Mouse (Mus musculus) limb, embryonic 13.5 days (tissue): Measurements from ENCODE around the gene Pkm. TPM values are rescaled to one million over a fixed set of nuclear protein-coding genes. Genes with fewer than 3 reads are reported as not detected.
A peak's percentile ranks its signal among the peaks of the same experiment; 100 is the strongest.

Source experiments
- ATAC-seq: fragments of 200-750 bp; cut with Nextera tagmentation; 2 replicates; pipeline ENCODE4 v1.8.0; 2017; ENCODE audit warnings: low read depth, moderate number of reproducible peaks, moderate TSS enrichment; ENCODE audit not compliant: low FRiP score
- H3K27ac ChIP-seq: fragments of 300-500 bp; sonication (generic); 2 replicates; pipeline ENCODE4 v1.5.1; 2015; ENCODE audit warnings: inconsistent platforms, mild to moderate bottlenecking, moderate library complexity
- H3K27me3 ChIP-seq: fragments of 300-500 bp; sonication (generic); 2 replicates; pipeline ENCODE4 v1.6.1; 2015; ENCODE audit warnings: mild to moderate bottlenecking, inconsistent platforms
- H3K36me3 ChIP-seq: fragments of 300-500 bp; sonication (generic); 2 replicates; pipeline ENCODE4 v1.6.1; 2015; ENCODE audit warnings: inconsistent platforms, mild to moderate bottlenecking, moderate library complexity
- H3K4me1 ChIP-seq: fragments of 300-500 bp; sonication (generic); 2 replicates; pipeline ENCODE4 v1.6.1; 2015; ENCODE audit warnings: inconsistent platforms
- H3K4me2 ChIP-seq: fragments of 300-500 bp; sonication (generic); replicated peaks from 2 replicates; pipeline ENCODE4 v1.6.1; 2015; ENCODE audit warnings: inconsistent platforms, mild to moderate bottlenecking, moderate library complexity
- H3K4me3 ChIP-seq: fragments of 300-500 bp; sonication (generic); 2 replicates; pipeline ENCODE4 v1.5.1; 2015; ENCODE audit warnings: moderate library complexity, mild to moderate bottlenecking, inconsistent platforms
- H3K9ac ChIP-seq: fragments of 300-500 bp; sonication (generic); 2 replicates; pipeline ENCODE4 v1.6.1; 2015; ENCODE audit warnings: mild to moderate bottlenecking, inconsistent platforms
- H3K9me3 ChIP-seq: fragments of 300-500 bp; sonication (generic); 2 replicates; pipeline ENCODE4 v1.6.1; 2016; ENCODE audit warnings: inconsistent platforms
- WGBS: fragments of 180-500 bp; shearing (Covaris S2); methylation state at CpG from one replicate; pipeline ENCODE4 v1.1.7; 2015; 5-methylcytosine and 5-hydroxymethylcytosine counted together
- polyA plus RNA-seq: library from polyadenylated mRNA; unstranded; fragments of >200 nt; fragmentation: Nextera tagmentation; extraction: Ambion mirVana; gene quantifications from 2 replicates; pipeline ENCODE4 v1.2.1, GENCODE M21; 2015

The Pkm gene
- polyA plus RNA-seq, 1 experiment from 2014 or later = 1,327 TPM

GRCm38 (mm10) chr9:59723096-59723657 is 67.0 kb downstream of the Pkm start:
- ATAC-seq = peak; percentile 34
- H3K9ac ChIP-seq = no peak overlapping the region; the same call in 1 of the 2 replicates
- 13% methylated on average over 10 of the region's 10 CpGs for WGBS
- H3K4me1 ChIP-seq = peaks cover 21% of the 10 kb centered on the region
- H3K9me3 ChIP-seq = no peaks in the 10 kb centered on the region
- H3K27me3 ChIP-seq = no peaks in the 10 kb centered on the region
- H3K4me2 ChIP-seq = peak overlapping the region; percentile 58
- peak overlapping the region; percentile 49 for H3K27ac ChIP-seq
- no peaks in the 10 kb centered on the region for H3K36me3 ChIP-seq
- H3K4me3 ChIP-seq = 0 out of 2 replicates have a peak overlapping the region, but pooled peaks have one; percentile 21

- Histone ChIP-seq H3K27ac (peak overlapping the region; percentile 49), H3K4me2 (peak overlapping the region; percentile 58)
- peak; percentile 70 for ATAC-seq
These were observed 67.7 kb downstream of the Pkm start for GRCm38 (mm10) chr9:59723791-59724442.

GRCm38 (mm10) chr9:59725515-59725914 is 69.3 kb downstream of the Pkm start:
- ATAC-seq = no peak
- no peak overlapping the region for H3K4me3 ChIP-seq
- 73% methylated on average over 10 of the region's 10 CpGs for WGBS
- no peaks in the 10 kb centered on the region for H3K36me3 ChIP-seq
- no peak overlapping the region for H3K9ac ChIP-seq
- no peaks in the 10 kb centered on the region for H3K9me3 ChIP-seq
- peaks cover 21% of the 10 kb centered on the region for H3K4me1 ChIP-seq
- no peak overlapping the region for H3K4me2 ChIP-seq
- no peak overlapping the region for H3K27ac ChIP-seq
- no peaks in the 10 kb centered on the region for H3K27me3 ChIP-seq

More at GRCm38 (mm10) chr9:59723791-59724442, 67.7 kb downstream of the Pkm start:
- 41% methylated on average over 8 of the region's 8 CpGs for WGBS
- no peaks in the 10 kb centered on the region for H3K27me3 ChIP-seq
- no peak overlapping the region for H3K4me3 ChIP-seq
- H3K9me3 ChIP-seq = no peaks in the 10 kb centered on the region
- H3K9ac ChIP-seq = no peak overlapping the region
- H3K4me1 ChIP-seq = peaks cover 21% of the 10 kb centered on the region
- H3K36me3 ChIP-seq = no peaks in the 10 kb centered on the region

- WGBS = 80% methylated on average over 11 of the region's 11 CpGs
These were observed 71.6 kb downstream of the Pkm start for GRCm38 (mm10) chr9:59727569-59728286.

More at GRCm38 (mm10) chr9:59727569-59728286, 71.6 kb downstream of the Pkm start:
- H3K9me3 ChIP-seq = no peaks in the 10 kb centered on the region
- no peak; the same call in 1 of the 2 replicates for ATAC-seq
- no peak overlapping the region for H3K9ac ChIP-seq
- H3K27ac ChIP-seq = no peak overlapping the region
- peaks cover 21% of the 10 kb centered on the region for H3K4me1 ChIP-seq
- no peaks in the 10 kb centered on the region for H3K36me3 ChIP-seq
- no peak overlapping the region for H3K4me2 ChIP-seq
- H3K27me3 ChIP-seq = no peaks in the 10 kb centered on the region
- no peak overlapping the region for H3K4me3 ChIP-seq

Other genes with a start within 250 kb of the Pkm start
- 19.0 and 19.2 TPM in 2 replicates for gene Arih1, start 169.8 kb upstream of the Pkm start, polyA plus RNA-seq
- 73.2 and 76.8 TPM in 2 replicates for gene Hexa, start 116.8 kb upstream of the Pkm start, polyA plus RNA-seq
- 0.18 and 0.29 TPM in 2 replicates for gene Tmem202, start 116.5 kb upstream of the Pkm start, polyA plus RNA-seq
- 0.08 and 0.36 TPM in 2 replicates for gene Celf6, start 78.5 kb upstream of the Pkm start, polyA plus RNA-seq
- gene Parp6, start 39.1 kb upstream of the Pkm start, polyA plus RNA-seq = 31.5 TPM in 2 replicates
- gene Gramd2, start 23.8 kb downstream of the Pkm start, polyA plus RNA-seq = 1.0 TPM in 2 replicates
- gene Senp8, start 94.3 kb downstream of the Pkm start, polyA plus RNA-seq = 8.8 and 11.1 TPM in 2 replicates
- 16.8 and 17.5 TPM in 2 replicates for gene Myo9a, start 94.5 kb downstream of the Pkm start, polyA plus RNA-seq